26 mouse cellular contexts compared by ENCODE assay signal in the genomic region with DNA sequence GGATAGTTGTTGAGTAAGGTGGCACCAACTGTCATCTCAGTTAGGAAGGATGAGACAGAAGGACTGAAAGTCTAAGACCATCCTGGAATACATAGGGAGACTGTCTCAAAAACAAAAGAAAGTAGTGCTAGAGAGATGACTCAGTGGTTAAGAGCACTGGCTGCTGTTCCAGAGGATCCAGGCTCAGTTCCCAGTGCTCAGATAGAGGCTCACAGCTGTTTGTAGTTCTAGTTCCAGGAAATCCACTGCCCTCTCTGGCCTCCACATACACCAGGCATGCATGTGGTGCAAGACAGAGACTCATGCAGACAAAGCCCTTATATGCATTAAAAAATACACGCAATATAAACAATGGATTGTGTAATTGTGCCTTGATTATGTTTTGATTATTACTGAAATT.
"Had no signal": no experiment of that assay in that cellular context is flagged by ENCODE, and none has a peak within 500 bp of the region (broad histone marks: within the 10 kb centered on the region; RNA-seq: fewer than 3 reads in every experiment).

No protein-coding gene starts in this region.

- H3K36me3 ChIP-seq: embryonic facial prominence, embryonic 10.5 days; embryonic facial prominence, embryonic 12.5 days; embryonic facial prominence, embryonic 13.5 days; embryonic facial prominence, embryonic 15.5 days; forebrain, embryonic 10.5 days; forebrain, embryonic 12.5 days; forebrain, embryonic 15.5 days had no signal

- H3K9me3 ChIP-seq: embryonic facial prominence, embryonic 12.5 days; embryonic facial prominence, embryonic 13.5 days; embryonic facial prominence, embryonic 15.5 days; forebrain, embryonic 12.5 days; forebrain, embryonic 13.5 days; forebrain, embryonic 15.5 days had no signal

- H3K4me1 ChIP-seq: embryonic facial prominence, embryonic 12.5 days; embryonic facial prominence, embryonic 15.5 days; forebrain, embryonic 10.5 days; forebrain, embryonic 12.5 days; forebrain, embryonic 13.5 days; forebrain, embryonic 15.5 days had no signal

- H3K27ac ChIP-seq: embryonic facial prominence, embryonic 10.5 days; embryonic facial prominence, embryonic 12.5 days; embryonic facial prominence, embryonic 13.5 days; embryonic facial prominence, embryonic 15.5 days; forebrain, embryonic 10.5 days; forebrain, embryonic 12.5 days; forebrain, embryonic 13.5 days; forebrain, embryonic 15.5 days; gastrocnemius, adult 2 months; heart, adult 2 months had no signal

- H3K9ac ChIP-seq: embryonic facial prominence, embryonic 12.5 days; embryonic facial prominence, embryonic 13.5 days; embryonic facial prominence, embryonic 15.5 days; forebrain, embryonic 12.5 days; forebrain, embryonic 13.5 days; forebrain, embryonic 15.5 days; forebrain, postnatal 0 days had no signal

- H3K4me2 ChIP-seq: embryonic facial prominence, embryonic 12.5 days; embryonic facial prominence, embryonic 13.5 days; embryonic facial prominence, embryonic 15.5 days; forebrain, embryonic 12.5 days; forebrain, embryonic 13.5 days; forebrain, embryonic 15.5 days had no signal

- ATAC-seq: forebrain, embryonic 13.5 days; forebrain, embryonic 14.5 days; forebrain, embryonic 15.5 days; forebrain, embryonic 16.5 days; forebrain, postnatal 0 days had no signal

- H3K4me3 ChIP-seq: embryonic facial prominence, embryonic 10.5 days; embryonic facial prominence, embryonic 12.5 days; embryonic facial prominence, embryonic 13.5 days; embryonic facial prominence, embryonic 15.5 days; erythroblast, embryonic 14.5 days; forebrain, embryonic 10.5 days; forebrain, embryonic 12.5 days; forebrain, embryonic 13.5 days; forebrain, embryonic 15.5 days; gastrocnemius, adult 2 months; heart, adult 2 months had no signal

- DNase-seq: cerebellum, adult 8-10 months; cerebellum, adult 9-10 months; cerebellum, adult 9-11 months; cerebellum, postnatal 10 days; cerebellum, postnatal 14 days; cerebellum, postnatal 25 days; cerebellum, postnatal 36 days; embryo, embryonic 11 days; forebrain, postnatal 0 days; gastrocnemius, adult 2 months; gastrocnemius, postnatal 10 days; gastrocnemius, postnatal 14 days; gastrocnemius, postnatal 25 days; gastrocnemius, postnatal 36 days; heart, adult 2 months had no signal

- H3K27me3 ChIP-seq: embryonic facial prominence, embryonic 12.5 days; embryonic facial prominence, embryonic 13.5 days; embryonic facial prominence, embryonic 15.5 days; forebrain, embryonic 12.5 days; forebrain, embryonic 13.5 days; forebrain, embryonic 15.5 days had no signal
